Mouse (Mus musculus) erythroblast, embryonic 14.5 days (primary cell): ENCODE data around the gene Cercam.

Experiments used
- GATA1 ChIP-seq: IDR thresholded peaks from 2 replicates; pipeline ENCODE4 v1.6.1; 2012; ENCODE audit warnings: low read length, inconsistent platforms, mixed read lengths
- TAL1 ChIP-seq: IDR thresholded peaks from 3 replicates; pipeline ENCODE4 v1.6.1; 2012; ENCODE audit warnings: low read length, inconsistent platforms, mixed read lengths

GRCm38 (mm10) chr2:29897366-29897765, 28.4 kb downstream of the Cercam start:
- TF ChIP-seq GATA1 (no peak), TAL1 (no peak)
